Mouse (Mus musculus): ENCODE measurements at regions not wholly inside any gene's neighbourhood (a gene's known extent, or its start where the extent isn't known, plus 50 kb on each side); places are given as distances from the start of the nearest gene placed in this dataset.
A peak's percentile ranks its signal among the peaks of the same experiment; 100 is the strongest.

DNA sequence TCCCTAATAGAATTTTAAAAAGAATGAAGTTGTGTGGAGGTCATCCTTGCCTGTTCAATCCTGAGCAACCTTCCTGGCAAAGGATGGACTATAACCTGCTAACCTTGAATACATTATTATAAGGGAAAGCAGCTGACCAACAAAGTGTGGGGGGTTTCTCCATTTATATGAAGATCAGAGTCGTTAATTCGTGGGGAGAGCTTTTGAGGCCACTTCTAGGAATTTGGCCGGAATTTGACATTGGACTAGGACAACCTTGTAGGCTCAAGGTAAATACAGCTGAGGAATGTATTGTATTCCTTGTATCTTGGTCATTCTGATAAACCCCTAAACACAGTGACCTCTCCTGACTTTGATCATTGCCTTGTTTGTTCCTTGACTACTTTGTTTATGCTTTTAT is 56.9 kb downstream of the Klf4 start:
- DNase-seq (ENCODE audit: inconsistent ontology term) = no peak

DNA sequence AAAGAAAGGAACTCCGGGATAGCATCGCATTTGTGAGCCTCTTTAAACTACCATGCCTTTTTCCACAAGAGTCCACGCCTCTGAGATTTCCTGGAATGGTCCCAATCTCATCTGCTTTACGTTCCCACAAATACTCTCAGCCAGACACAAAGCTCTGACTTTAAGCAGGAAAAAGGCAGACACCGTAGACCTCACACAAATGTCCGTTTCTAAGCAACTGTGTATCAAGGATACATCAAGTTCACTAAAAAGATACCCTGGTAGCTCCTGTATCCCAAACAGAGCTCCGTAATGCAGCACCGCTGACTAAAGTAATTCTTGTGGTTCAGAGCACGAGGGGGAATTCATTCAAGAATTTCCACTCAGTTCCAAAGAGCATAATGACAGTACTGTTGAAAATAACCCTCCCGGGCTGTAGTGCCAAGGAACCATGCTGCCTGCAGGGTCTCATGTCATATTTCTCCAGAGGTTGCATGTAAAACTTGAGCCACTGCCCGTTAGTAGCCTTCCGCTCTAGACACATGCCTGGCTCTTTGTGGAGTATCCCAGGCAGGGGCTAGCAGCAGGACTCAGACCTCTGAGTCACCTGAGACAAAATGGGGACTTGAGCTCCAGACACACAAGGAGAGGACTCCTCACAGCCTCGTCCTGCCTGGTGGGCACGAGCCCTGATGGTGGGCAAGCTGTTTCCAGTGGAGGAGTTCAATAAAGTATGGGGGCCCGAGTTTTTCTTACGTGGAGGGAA is 58.0 kb downstream of the Klf4 start:
- DNase-seq (ENCODE audit: inconsistent ontology term) = peak; percentile 71

DNA sequence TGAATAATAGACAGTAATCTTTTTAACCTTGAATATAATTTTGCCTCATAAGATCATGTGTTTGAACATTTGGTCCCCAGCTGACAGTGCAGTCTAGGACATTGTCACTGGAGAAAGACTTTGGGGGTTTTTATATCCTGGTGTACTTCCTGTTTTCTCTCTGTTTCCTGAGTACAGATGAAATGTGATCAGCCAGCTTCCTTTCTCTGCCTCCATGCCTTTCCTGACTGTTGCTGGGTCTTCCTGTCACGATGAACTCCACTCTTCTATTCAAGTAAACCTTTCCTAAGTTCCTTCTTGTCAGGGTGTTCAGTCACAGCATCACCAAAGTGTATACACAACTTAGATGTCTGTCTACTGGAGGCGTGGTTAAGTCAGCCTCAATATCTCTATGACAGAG is 59.6 kb downstream of the Klf4 start:
- no peak for DNase-seq (ENCODE audit: inconsistent ontology term)

DNA sequence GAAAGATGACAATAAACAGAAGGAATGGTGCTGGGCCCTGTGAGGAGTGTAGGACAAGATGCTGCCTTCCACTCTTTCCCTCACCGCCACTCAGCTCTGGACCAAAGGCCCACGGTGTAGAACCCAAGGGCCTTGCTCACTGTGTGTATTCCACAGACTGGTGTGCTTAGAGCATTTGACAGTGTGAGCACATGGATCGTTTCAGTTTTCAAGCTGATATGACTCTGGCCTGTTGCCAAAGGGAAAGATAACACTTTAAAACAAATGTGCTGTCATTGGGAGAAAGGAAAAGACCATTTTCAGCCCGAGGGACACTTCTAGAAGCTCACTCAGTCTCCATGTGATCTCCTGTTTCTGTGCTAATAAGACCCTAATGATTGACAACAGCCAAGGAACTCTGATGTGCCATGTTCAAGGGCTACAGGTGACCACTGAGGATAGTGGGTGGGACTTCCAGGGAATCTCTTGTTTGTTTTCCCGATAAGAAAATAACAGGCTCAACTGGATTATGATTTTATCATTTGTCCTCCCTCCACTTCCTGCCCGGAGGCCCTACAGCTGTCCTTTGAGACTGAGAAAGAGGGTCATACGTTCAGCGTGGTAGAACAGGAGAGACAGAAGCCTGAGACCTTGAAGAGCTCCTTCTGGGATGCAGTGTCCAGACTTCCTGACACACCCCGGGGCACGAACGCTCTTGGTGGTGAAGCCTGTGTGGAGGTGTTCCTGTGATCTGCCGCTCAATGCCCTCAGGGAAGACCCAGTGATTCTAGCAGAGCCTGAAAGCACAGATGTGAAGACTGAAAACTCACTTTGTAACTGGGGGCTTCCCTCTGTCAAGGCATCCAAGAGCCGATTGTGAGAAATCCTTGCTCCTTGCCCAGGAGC is 61.2 kb downstream of the Klf4 start:
- DNase-seq (ENCODE audit: inconsistent ontology term) = no peak

DNA sequence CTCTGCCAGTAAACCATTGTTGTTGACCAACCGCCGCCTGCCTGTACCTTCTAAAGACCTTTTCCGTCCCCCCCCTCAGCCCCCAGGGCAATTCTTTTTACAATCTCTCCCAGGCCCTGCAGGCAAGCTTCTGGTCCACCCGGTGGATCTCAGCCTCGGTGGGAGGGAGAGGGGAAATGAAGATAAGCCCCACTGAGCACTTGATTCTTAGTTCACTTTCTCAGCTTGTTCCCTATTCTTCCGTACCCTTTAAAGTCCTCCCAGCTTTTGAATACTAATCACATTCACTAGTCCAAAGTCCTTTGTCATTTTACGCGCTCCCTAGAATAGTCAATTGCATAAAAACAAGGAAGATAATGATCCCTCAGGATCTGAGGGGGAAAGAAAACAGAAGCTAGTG is 68.1 kb downstream of the Klf4 start:
- DNase-seq (ENCODE audit: inconsistent ontology term) = no peak

DNA sequence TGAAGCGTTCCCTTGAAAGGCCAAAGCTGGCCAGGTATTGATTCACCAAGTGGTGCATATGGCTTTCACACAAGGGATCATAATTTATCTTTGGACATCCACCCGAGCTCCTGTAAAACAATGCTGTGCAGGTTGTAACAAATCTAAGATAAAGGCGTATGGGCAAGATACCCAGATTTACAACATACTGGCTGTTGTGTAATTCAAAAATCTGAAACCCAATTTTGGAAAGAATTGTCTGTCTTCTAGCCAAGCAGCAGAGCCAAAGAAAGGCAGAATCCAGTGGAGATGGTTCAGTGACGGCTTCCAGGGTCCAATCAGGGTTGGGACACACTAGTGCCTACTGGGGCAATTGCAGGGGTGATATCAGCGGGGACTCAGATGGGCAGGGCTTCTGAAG is 70.3 kb downstream of the Klf4 start:
- DNase-seq (ENCODE audit: inconsistent ontology term) = no peak

DNA sequence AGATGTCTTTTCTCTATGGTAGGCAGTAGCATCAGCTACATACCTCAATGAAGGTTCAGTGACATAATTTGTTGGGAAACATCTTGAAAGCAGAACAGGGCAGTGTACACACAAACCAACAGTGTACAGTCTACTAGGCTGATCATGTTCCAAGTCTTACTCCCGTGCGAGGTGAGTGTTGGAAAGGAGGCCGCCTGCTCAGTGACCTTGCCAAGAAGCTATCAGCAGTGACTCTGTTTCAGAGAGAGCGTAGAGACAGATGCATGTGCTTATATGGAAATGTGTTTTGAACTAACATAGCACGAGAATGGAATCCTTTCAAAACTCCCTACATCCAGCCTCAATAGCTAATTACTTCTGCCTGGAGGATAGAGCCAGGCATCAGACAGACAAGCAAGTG is 78.4 kb downstream of the Klf4 start:
- no peak for DNase-seq (ENCODE audit: inconsistent ontology term)

DNA sequence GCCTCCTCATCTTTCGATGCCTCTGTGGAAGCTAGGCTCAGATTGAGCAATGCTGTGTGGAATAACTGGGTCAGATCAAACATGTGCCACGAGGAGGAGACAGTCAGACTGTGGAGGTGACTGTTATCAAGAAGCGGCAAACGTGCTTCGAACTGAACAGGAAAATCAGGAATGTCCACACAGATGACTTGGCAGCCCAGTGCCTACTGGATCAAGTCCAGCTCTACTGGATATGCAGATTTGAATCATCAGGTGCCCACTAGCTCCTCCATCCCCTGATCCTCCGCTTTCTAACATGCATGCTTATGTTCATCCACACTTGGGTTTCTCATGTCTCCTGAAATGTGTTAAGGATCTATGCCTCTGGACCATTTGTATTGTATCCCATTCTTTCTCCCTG is 79.7 kb downstream of the Klf4 start:
- DNase-seq (ENCODE audit: inconsistent ontology term) = no peak

DNA sequence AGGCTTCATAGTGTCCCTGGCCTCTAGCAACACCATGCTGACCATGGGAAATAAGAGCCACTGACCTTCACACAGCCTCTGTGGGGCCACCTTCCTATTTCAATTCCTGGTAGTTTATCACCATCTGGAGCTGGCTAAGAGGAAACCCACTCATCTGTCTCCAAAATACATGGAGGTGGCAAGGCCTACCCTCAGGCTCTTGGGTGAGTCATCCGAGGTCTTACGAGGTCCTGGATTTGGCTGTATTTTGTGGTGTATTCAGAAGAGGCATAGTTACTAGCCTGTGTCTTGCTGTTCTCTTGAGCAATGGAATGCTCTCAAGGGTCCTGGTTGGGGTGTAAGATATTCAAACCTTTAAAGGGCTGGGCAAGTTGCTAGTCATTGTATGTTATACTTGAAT is 80.6 kb downstream of the Klf4 start:
- peak; percentile 41 for DNase-seq (ENCODE audit: inconsistent ontology term)

DNA sequence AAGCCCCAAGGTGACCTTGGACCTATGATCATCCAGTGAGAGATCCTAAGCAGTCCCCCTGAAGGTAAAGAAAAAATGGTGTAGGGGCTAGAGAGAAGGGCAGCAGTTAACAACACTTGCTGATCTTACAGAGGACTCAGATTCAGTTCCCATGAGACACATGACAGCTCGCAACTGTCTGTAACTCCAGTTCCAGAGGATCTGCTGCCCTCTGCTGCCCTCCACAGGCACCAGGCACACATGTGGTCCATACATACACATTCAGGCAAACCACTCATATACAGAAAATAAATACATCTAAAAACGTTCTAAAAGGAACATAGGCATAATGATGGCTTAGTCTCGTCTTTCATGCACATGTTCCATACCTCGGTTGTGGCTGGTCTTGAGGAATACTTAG is 81.2 kb downstream of the Klf4 start:
- DNase-seq (ENCODE audit: inconsistent ontology term) = no peak

DNA sequence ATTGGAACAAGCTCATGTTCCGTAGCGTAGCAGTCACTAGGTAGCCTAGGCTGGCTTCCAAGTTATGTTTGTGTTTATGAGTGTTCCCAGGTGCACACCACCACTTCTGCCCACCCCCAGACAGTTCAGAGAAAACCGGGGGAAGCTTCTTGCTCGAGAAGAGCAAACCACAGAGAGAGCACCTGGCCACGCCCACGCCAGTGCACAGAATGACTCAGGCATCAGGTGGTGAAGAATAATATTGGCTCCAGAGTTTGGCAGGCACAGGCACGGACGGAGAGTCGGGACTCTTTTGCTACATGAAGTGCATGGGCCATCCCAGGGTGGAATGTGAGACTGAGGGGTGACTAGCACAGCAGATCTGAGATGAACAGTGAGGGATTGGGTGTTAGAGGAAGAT is 88.8 kb downstream of the Klf4 start:
- DNase-seq (ENCODE audit: inconsistent ontology term) = no peak

DNA sequence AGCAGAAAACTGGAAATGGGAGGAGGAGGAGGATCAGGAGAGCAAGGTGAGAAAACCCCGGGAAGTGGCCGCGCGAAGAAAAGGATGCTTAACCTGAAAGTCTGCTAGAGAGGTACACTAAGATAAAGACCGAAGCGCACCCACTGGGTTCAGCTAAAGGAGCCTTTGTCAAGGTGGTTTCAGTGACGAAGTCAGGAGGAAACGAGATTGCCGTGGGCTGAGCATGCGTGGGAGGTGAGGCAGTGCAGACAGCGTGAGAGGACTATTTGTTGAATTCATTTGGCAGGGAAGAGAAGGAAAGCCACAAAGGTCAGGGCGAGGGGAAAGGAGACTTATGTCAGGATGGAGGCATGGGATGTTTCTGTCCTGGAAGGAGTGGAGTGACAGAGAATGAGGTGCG is 90.2 kb downstream of the Klf4 start:
- no peak for DNase-seq (ENCODE audit: inconsistent ontology term)

Data from Muller cell, postnatal 12 days (primary cell).